Mouse (Mus musculus): Measurements from ENCODE around the gene Gfpt2. TPM values are rescaled to one million over a fixed set of nuclear protein-coding genes. Genes with fewer than 3 reads are reported as not detected.
"Not testable (repeated sequence)": the region's sequence is repeated elsewhere in the genome, so short reads cannot be mapped to it uniquely, and the experiment has no call there.

Gfpt2 gene
- polyA plus RNA-seq, 1 experiment from 2014 or later: 12.6 TPM

GRCm38 (mm10) chr11:49764639-49765299 lies 29.2 kb upstream of the Gfpt2 start:
- peak; percentile 92 for ATAC-seq (ENCODE audit: low FRiP score, low TSS enrichment)
- H3K27ac ChIP-seq (ENCODE audit: low read depth, low read length): peak overlapping the region; percentile 70
- WGBS: 31% methylated on average over 7 of the region's 8 CpGs
- 0 out of 2 replicates have a peak, but pooled peaks cover 14% of the 10 kb centered on the region for H3K4me1 ChIP-seq (ENCODE audit: control insufficient read depth, insufficient read depth, low read length)
- no peaks in the 10 kb centered on the region for H3K27me3 ChIP-seq (ENCODE audit: control insufficient read depth, insufficient read depth, low read length)
- H3K9ac ChIP-seq (ENCODE audit: low read depth, low read length): peak overlapping the region; percentile 8; the same call in 1 of the 2 replicates
- H3K36me3 ChIP-seq (ENCODE audit: control insufficient read depth, insufficient read depth, low read length): no peaks in the 10 kb centered on the region
- no peaks in the 10 kb centered on the region for H3K9me3 ChIP-seq (ENCODE audit: control insufficient read depth, low read length)
- H3K4me2 ChIP-seq (replicated peaks; ENCODE audit: low read depth, low read length): no peak overlapping the region; the same call in 1 of the 2 replicates
- no peak overlapping the region for H3K4me3 ChIP-seq (ENCODE audit: low read length)

DNA sequence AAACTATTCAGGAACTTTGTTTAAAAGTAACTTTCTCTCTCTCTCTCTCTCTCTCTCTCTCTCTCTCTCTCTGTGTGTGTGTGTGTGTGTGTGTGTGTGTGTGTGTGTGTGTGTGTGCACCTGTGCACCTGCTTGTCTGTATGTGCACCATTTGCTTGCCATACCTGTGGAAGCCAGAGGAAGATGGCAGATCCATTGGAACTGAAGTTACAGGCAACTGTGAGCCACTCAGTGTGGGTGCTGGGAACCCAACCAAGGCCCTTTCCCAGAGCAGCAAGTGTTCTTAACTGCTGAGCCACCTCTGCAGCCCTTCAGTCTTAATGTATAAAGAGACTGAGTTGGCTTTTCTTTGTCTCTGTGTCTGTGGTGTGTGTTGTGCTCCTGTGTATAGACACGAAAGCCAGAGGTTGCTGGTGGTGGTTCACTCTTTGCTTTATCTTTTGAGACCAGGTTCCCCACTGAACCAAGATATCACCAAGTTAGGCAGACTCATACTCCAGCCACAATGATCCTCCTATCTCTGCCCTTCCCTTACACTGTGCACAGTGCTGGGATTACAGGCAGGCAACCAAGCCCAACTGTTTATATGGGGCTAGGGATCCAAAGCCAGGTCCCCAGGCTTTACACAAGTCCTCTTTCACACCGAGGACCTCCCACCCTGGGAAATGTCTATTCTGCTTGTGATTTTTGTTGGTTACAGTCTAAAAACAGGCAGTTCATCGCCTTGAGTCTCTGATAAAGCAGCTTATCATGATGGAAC lies 28.4 kb upstream of the Gfpt2 start:
- H3K27me3 ChIP-seq (ENCODE audit: control insufficient read depth, insufficient read depth, low read length): no peaks in the 10 kb centered on the region
- 0 out of 2 replicates have a peak, but pooled peaks cover 14% of the 10 kb centered on the region for H3K4me1 ChIP-seq (ENCODE audit: control insufficient read depth, insufficient read depth, low read length)
- no peak overlapping the region for H3K4me3 ChIP-seq (ENCODE audit: low read length)
- no peaks in the 10 kb centered on the region for H3K36me3 ChIP-seq (ENCODE audit: control insufficient read depth, insufficient read depth, low read length)
- H3K9ac ChIP-seq (ENCODE audit: low read depth, low read length): no peak overlapping the region
- WGBS: 81% methylated on average over 3 of the region's 3 CpGs
- H3K27ac ChIP-seq (ENCODE audit: low read depth, low read length): no peak overlapping the region; the same call in 1 of the 2 replicates
- ATAC-seq (ENCODE audit: low FRiP score, low TSS enrichment): no peak
- no peak overlapping the region for H3K4me2 ChIP-seq (replicated peaks; ENCODE audit: low read depth, low read length)
- no peaks in the 10 kb centered on the region for H3K9me3 ChIP-seq (ENCODE audit: control insufficient read depth, low read length)

DNA sequence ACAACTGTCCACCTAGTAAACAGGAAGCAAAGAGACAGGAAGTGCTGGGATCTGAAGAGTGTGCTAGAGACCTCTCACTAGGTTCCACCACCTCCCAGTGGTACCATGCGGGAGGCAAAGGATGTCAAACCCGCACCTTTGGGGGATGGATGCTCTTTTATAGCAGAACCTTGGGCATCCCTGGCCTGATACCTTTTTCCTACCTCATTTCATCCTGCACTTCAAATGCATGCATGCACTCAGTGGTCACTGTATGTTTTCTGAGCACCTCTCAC lies 27.9 kb upstream of the Gfpt2 start:
- Histone ChIP-seq H3K4me2 (replicated peaks; ENCODE audit: low read depth, low read length) (no peak overlapping the region), H3K27me3 (ENCODE audit: control insufficient read depth, insufficient read depth, low read length) (no peaks in the 10 kb centered on the region), H3K9ac (ENCODE audit: low read depth, low read length) (no peak overlapping the region), H3K9me3 (ENCODE audit: control insufficient read depth, low read length) (no peaks in the 10 kb centered on the region), H3K4me1 (ENCODE audit: control insufficient read depth, insufficient read depth, low read length) (0 out of 2 replicates have a peak, but pooled peaks cover 14% of the 10 kb centered on the region), H3K36me3 (ENCODE audit: control insufficient read depth, insufficient read depth, low read length) (no peaks in the 10 kb centered on the region), H3K27ac (ENCODE audit: low read depth, low read length) (no peak overlapping the region), H3K4me3 (ENCODE audit: low read length) (no peak overlapping the region)
- WGBS: 83% methylated on average over 2 of the region's 2 CpGs
- ATAC-seq (ENCODE audit: low FRiP score, low TSS enrichment): no peak

GRCm38 (mm10) chr11:49767497-49767896 lies 26.5 kb upstream of the Gfpt2 start:
- H3K36me3 ChIP-seq (ENCODE audit: control insufficient read depth, insufficient read depth, low read length); H3K9me3 ChIP-seq (ENCODE audit: control insufficient read depth, low read length); H3K9ac ChIP-seq (ENCODE audit: low read depth, low read length); H3K27me3 ChIP-seq (ENCODE audit: control insufficient read depth, insufficient read depth, low read length); H3K4me3 ChIP-seq (ENCODE audit: low read length); H3K4me2 ChIP-seq (replicated peaks; ENCODE audit: low read depth, low read length); H3K27ac ChIP-seq (ENCODE audit: low read depth, low read length); ATAC-seq (ENCODE audit: low FRiP score, low TSS enrichment): not testable (repeated sequence)
- WGBS: 92% methylated on average over 4 of the region's 6 CpGs
- 0 out of 2 replicates have a peak, but pooled peaks cover 14% of the 10 kb centered on the region for H3K4me1 ChIP-seq (ENCODE audit: control insufficient read depth, insufficient read depth, low read length)

- no peak overlapping the region for H3K27ac ChIP-seq (ENCODE audit: low read depth, low read length)
- ATAC-seq (ENCODE audit: low FRiP score, low TSS enrichment): no peak
- no peak overlapping the region for H3K4me2 ChIP-seq (replicated peaks; ENCODE audit: low read depth, low read length)
- H3K36me3 ChIP-seq (ENCODE audit: control insufficient read depth, insufficient read depth, low read length): no peaks in the 10 kb centered on the region
- no peak overlapping the region for H3K9ac ChIP-seq (ENCODE audit: low read depth, low read length)
- 86% methylated on average over 5 of the region's 5 CpGs for WGBS
- 0 out of 2 replicates have a peak, but pooled peaks cover 13% of the 10 kb centered on the region for H3K4me1 ChIP-seq (ENCODE audit: control insufficient read depth, insufficient read depth, low read length)
- H3K27me3 ChIP-seq (ENCODE audit: control insufficient read depth, insufficient read depth, low read length): no peaks in the 10 kb centered on the region
- H3K4me3 ChIP-seq (ENCODE audit: low read length): no peak overlapping the region
- H3K9me3 ChIP-seq (ENCODE audit: control insufficient read depth, low read length): no peaks in the 10 kb centered on the region
Observed at GRCm38 (mm10) chr11:49768781-49769180, 25.2 kb upstream of the Gfpt2 start.

- H3K9me3 ChIP-seq (ENCODE audit: control insufficient read depth, low read length): no peaks in the 10 kb centered on the region
- no peak overlapping the region for H3K9ac ChIP-seq (ENCODE audit: low read depth, low read length)
- no peak for ATAC-seq (ENCODE audit: low FRiP score, low TSS enrichment)
- H3K4me3 ChIP-seq (ENCODE audit: low read length): no peak overlapping the region
- no peaks in the 10 kb centered on the region for H3K4me1 ChIP-seq (ENCODE audit: control insufficient read depth, insufficient read depth, low read length)
- no peak overlapping the region for H3K27ac ChIP-seq (ENCODE audit: low read depth, low read length)
- H3K36me3 ChIP-seq (ENCODE audit: control insufficient read depth, insufficient read depth, low read length): no peaks in the 10 kb centered on the region
- no peak overlapping the region for H3K4me2 ChIP-seq (replicated peaks; ENCODE audit: low read depth, low read length)
- WGBS: 79% methylated on average over 9 of the region's 9 CpGs
- H3K27me3 ChIP-seq (ENCODE audit: control insufficient read depth, insufficient read depth, low read length): no peaks in the 10 kb centered on the region
Observed at GRCm38 (mm10) chr11:49770676-49771550, 23.1 kb upstream of the Gfpt2 start.

GRCm38 (mm10) chr11:49772251-49772650 lies 21.7 kb upstream of the Gfpt2 start:
- H3K9ac ChIP-seq (ENCODE audit: low read depth, low read length): no peak overlapping the region
- H3K4me1 ChIP-seq (ENCODE audit: control insufficient read depth, insufficient read depth, low read length): no peaks in the 10 kb centered on the region
- no peaks in the 10 kb centered on the region for H3K9me3 ChIP-seq (ENCODE audit: control insufficient read depth, low read length)
- H3K27ac ChIP-seq (ENCODE audit: low read depth, low read length): no peak overlapping the region
- WGBS: 71% methylated on average over 5 of the region's 5 CpGs
- H3K4me2 ChIP-seq (replicated peaks; ENCODE audit: low read depth, low read length): no peak overlapping the region
- H3K4me3 ChIP-seq (ENCODE audit: low read length): no peak overlapping the region
- no peak for ATAC-seq (ENCODE audit: low FRiP score, low TSS enrichment)
- H3K27me3 ChIP-seq (ENCODE audit: control insufficient read depth, insufficient read depth, low read length): no peaks in the 10 kb centered on the region
- H3K36me3 ChIP-seq (ENCODE audit: control insufficient read depth, insufficient read depth, low read length): no peaks in the 10 kb centered on the region

- ATAC-seq (ENCODE audit: low FRiP score, low TSS enrichment): no peak
- H3K36me3 ChIP-seq (ENCODE audit: control insufficient read depth, insufficient read depth, low read length): no peaks in the 10 kb centered on the region
- no peaks in the 10 kb centered on the region for H3K4me1 ChIP-seq (ENCODE audit: control insufficient read depth, insufficient read depth, low read length)
- no peaks in the 10 kb centered on the region for H3K27me3 ChIP-seq (ENCODE audit: control insufficient read depth, insufficient read depth, low read length)
- H3K9ac ChIP-seq (ENCODE audit: low read depth, low read length): no peak overlapping the region
- H3K4me3 ChIP-seq (ENCODE audit: low read length): no peak overlapping the region
- no peaks in the 10 kb centered on the region for H3K9me3 ChIP-seq (ENCODE audit: control insufficient read depth, low read length)
- 82% methylated on average over 4 of the region's 4 CpGs for WGBS
- no peak overlapping the region for H3K27ac ChIP-seq (ENCODE audit: low read depth, low read length)
- no peak overlapping the region for H3K4me2 ChIP-seq (replicated peaks; ENCODE audit: low read depth, low read length)
Observed at GRCm38 (mm10) chr11:49774894-49775293, 19.1 kb upstream of the Gfpt2 start.

Measured in kidney, embryonic 14.5 days (tissue).